Mouse (Mus musculus) liver, embryonic 11.5 days (tissue): ENCODE measurements around the gene Cavin1. TPM values are rescaled to one million over a fixed set of nuclear protein-coding genes. Genes with fewer than 3 reads are reported as not detected.
A peak's percentile ranks its signal among the peaks of the same experiment; 100 is the strongest.

ENCODE experiments used
- ATAC-seq: fragments of 200-750 bp; cut with Nextera tagmentation; replicated peaks from 2 replicates; pipeline ENCODE4 v1.8.0; 2017; ENCODE audit warnings: moderate number of reproducible peaks, mild to moderate bottlenecking, moderate TSS enrichment, moderate library complexity; ENCODE audit not compliant: low FRiP score
- DNase-seq: peaks from one replicate; pipeline ENCODE4 v3.0.0-alpha.2; 2017; ENCODE audit warnings: low spot score
- H3K27ac ChIP-seq: fragments of 300-500 bp; sonication (generic); 2 replicates; pipeline ENCODE4 v1.5.1; 2014; ENCODE audit warnings: mild to moderate bottlenecking, low read depth, low read length, control low read depth
- H3K27me3 ChIP-seq: fragments of 300-500 bp; sonication (generic); replicated peaks from 2 replicates; pipeline ENCODE4 v1.6.1; 2014; ENCODE audit warnings: low read length, mixed read lengths; ENCODE audit not compliant: control insufficient read depth, insufficient read depth
- H3K36me3 ChIP-seq: fragments of 300-500 bp; sonication (generic); 2 replicates; pipeline ENCODE4 v1.6.1; 2014; ENCODE audit warnings: mild to moderate bottlenecking, low read length, moderate library complexity, mixed read lengths; ENCODE audit not compliant: control insufficient read depth, insufficient read depth
- H3K4me1 ChIP-seq: fragments of 300-500 bp; sonication (generic); replicated peaks from 2 replicates; pipeline ENCODE4 v1.6.1; 2014; ENCODE audit warnings: low read length, mixed read lengths; ENCODE audit not compliant: control insufficient read depth, insufficient read depth
- H3K4me2 ChIP-seq: fragments of 300-500 bp; sonication (generic); 2 replicates; pipeline ENCODE4 v1.6.1; 2014; ENCODE audit warnings: mild to moderate bottlenecking, control low read depth, moderate library complexity
- H3K4me3 ChIP-seq: fragments of 300-500 bp; sonication (generic); 2 replicates; pipeline ENCODE4 v1.5.1; 2014; ENCODE audit warnings: low read depth, low read length, control low read depth
- H3K9ac ChIP-seq: fragments of 300-500 bp; sonication (generic); 2 replicates; pipeline ENCODE4 v1.6.1; 2014; ENCODE audit warnings: low read depth, low read length, control low read depth
- H3K9me3 ChIP-seq: fragments of 300-500 bp; sonication (generic); 2 replicates; pipeline ENCODE4 v1.6.1; 2016; ENCODE audit warnings: low read length, inconsistent platforms, mixed read lengths; ENCODE audit not compliant: control insufficient read depth
- WGBS: fragments of 180-500 bp; shearing (Covaris S2); extraction: QIAGEN DNeasy Blood & Tissue Kit; methylation state at CpG from one replicate; pipeline ENCODE4 v1.1.7; 2014; 5-methylcytosine and 5-hydroxymethylcytosine counted together
- polyA plus RNA-seq: library from polyadenylated mRNA; unstranded; fragments of >200 nt; fragmentation: Nextera tagmentation; extraction: Ambion mirVana; gene quantifications from 2 replicates; pipeline ENCODE4 v1.2.1, GENCODE M21; 2014

Cavin1 gene
- polyA plus RNA-seq, 1 experiment from 2014 or later: 22.6 TPM

DNA sequence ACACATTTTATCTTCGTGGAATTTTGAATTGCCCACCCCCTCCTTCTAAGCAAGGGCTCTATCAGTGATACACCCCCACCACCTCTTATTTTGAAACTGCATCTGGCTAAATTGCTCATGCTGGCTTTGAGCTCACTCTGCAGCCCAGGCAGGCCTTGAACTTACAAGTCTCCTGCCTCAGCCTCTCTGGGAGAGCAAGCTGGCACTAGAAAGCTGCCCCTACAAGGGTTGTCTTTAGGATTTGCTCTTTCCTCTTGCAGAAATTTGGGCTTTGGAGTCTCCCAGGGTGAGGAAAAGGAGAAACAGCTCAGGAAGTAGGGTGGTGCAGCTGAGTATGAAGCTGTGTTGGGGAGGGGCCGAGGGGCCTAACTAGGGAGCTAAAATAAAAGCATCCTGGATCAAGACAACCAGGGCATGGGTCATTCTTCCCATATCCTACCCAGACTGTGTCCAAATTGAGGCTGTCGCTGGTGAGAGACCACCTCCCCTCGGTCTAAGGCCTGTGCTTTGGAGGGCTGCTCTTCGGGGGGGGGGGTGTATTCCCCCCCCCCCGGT lies 12.7 kb downstream of the Cavin1 start:
- no peak overlapping the region for H3K27ac ChIP-seq
- no peak for DNase-seq
- H3K9me3 ChIP-seq: no peaks in the 10 kb centered on the region
- 37% methylated on average over 6 of the region's 6 CpGs for WGBS
- no peaks in the 10 kb centered on the region for H3K36me3 ChIP-seq
- H3K4me2 ChIP-seq: peak overlapping the region; percentile 60; the same call in 1 of the 2 replicates
- H3K4me1 ChIP-seq: peaks cover 28% of the 10 kb centered on the region
- ATAC-seq: no peak
- peaks cover 17% of the 10 kb centered on the region for H3K27me3 ChIP-seq
- H3K9ac ChIP-seq: no peak overlapping the region
- H3K4me3 ChIP-seq: no peak overlapping the region

DNA sequence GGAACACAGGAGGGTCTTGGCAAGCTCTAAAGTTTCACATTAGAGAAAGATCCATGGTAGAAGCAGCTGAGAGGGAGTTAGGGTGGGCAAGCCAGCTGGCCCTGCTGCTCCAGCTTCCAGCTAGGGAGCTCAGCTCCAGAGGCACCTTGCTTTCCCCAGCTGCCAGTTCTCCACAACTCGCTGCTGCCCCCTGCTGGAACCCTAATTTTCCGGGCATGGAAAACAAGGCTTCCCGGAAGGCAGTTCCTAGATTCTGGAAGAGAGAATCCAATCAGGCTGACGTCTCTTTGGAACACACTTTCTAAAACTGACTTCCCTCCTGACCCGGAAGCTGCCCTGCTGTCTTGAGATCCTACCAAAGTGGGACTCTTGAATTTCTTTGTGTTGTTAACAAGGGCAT lies 13.4 kb downstream of the Cavin1 start:
- Histone ChIP-seq H3K27me3 (peaks cover 17% of the 10 kb centered on the region), H3K36me3 (no peaks in the 10 kb centered on the region), H3K27ac (no peak overlapping the region), H3K4me1 (peaks cover 23% of the 10 kb centered on the region), H3K9me3 (no peaks in the 10 kb centered on the region), H3K4me3 (no peak overlapping the region), H3K9ac (no peak overlapping the region), H3K4me2 (no peak overlapping the region)
- DNase-seq: peak; percentile 88
- WGBS: 9% methylated on average over 5 of the region's 5 CpGs
- ATAC-seq: no peak

DNA sequence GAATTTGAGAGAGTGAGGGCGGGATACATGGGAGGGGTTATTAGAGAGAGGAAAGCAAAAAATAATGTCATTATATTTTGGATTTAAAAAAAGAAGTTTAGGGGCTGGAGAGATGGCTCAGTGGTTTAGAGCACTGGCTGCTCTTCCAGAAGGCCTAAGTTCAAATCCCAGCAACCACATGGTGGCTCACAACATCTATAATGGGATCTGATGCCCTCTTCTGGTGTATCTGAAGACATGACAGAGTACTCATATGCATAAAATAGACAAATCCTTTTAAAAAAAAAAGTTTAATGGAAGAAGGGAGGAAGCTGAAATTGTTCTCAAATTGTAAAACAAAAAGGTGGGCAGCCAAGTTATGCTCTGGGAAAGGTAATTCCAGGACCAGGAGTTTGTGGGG lies 21.1 kb downstream of the Cavin1 start:
- DNase-seq: no peak
- WGBS: 88% methylated on average over 1 of the region's 1 CpGs
- ATAC-seq: no peak

DNA sequence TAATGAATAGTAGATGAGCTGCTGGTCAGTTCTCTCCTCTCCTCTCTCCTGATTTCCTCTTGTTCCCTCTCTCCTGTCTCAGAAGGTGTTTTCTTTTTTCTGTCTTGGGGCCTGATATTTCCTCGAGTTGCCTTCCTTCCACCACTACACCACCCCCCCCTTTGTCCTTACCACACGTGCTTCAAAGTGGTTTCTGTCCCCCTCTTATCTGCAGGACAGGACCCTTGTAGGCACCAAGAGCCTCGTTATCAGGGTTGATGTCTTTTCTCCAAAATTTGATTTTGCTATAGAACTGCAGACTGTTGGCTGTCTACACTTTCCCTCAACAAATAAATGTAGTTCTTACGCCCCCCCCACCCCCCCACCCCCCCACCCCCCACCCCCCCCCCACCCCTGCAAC lies 22.4 kb downstream of the Cavin1 start:
- ATAC-seq: no peak
- H3K4me2 ChIP-seq: no peak overlapping the region
- 21% methylated on average over 4 of the region's 4 CpGs for WGBS
- H3K4me3 ChIP-seq: no peak overlapping the region
- H3K27ac ChIP-seq: no peak overlapping the region
- peaks cover 12% of the 10 kb centered on the region for H3K4me1 ChIP-seq
- DNase-seq: no peak
- no peak overlapping the region for H3K9ac ChIP-seq
- no peaks in the 10 kb centered on the region for H3K36me3 ChIP-seq
- peaks cover 2% of the 10 kb centered on the region; the same call in 1 of the 2 replicates for H3K9me3 ChIP-seq
- no peaks in the 10 kb centered on the region for H3K27me3 ChIP-seq

More for the DNA sequence above, 21.1 kb downstream of the Cavin1 start:
- Histone ChIP-seq H3K36me3 (no peaks in the 10 kb centered on the region), H3K4me2 (no peak overlapping the region), H3K9ac (no peak overlapping the region), H3K4me1 (peaks cover 12% of the 10 kb centered on the region), H3K4me3 (no peak overlapping the region), H3K27ac (no peak overlapping the region), H3K27me3 (no peaks in the 10 kb centered on the region), H3K9me3 (peaks cover 2% of the 10 kb centered on the region; the same call in 1 of the 2 replicates)

DNA sequence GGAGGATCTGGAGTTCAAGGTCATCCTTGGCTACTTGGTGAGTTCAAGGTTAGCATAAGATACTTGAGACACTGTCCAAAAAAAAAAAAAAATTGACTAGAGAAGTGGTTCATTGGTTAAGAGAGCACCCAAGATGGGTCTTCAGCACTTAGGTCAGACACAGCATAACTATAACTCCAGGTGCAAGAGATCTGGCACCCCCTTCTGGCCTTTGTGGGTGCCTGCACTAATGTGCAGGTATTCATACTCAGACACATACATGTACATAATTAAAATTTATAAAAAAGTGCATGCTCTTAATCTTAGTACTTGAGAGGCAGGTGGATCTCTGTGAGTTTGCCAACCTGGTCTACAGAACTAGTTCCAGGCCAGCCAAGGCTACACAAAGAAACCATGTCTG lies 23.1 kb downstream of the Cavin1 start:
- Histone ChIP-seq H3K36me3 (no peaks in the 10 kb centered on the region), H3K9ac (no peak overlapping the region), H3K4me1 (peaks cover 12% of the 10 kb centered on the region), H3K27me3 (no peaks in the 10 kb centered on the region), H3K27ac (no peak overlapping the region), H3K4me2 (no peak overlapping the region), H3K4me3 (no peak overlapping the region), H3K9me3 (peaks cover 2% of the 10 kb centered on the region; the same call in 1 of the 2 replicates)
- no peak for ATAC-seq
- no peak for DNase-seq

DNA sequence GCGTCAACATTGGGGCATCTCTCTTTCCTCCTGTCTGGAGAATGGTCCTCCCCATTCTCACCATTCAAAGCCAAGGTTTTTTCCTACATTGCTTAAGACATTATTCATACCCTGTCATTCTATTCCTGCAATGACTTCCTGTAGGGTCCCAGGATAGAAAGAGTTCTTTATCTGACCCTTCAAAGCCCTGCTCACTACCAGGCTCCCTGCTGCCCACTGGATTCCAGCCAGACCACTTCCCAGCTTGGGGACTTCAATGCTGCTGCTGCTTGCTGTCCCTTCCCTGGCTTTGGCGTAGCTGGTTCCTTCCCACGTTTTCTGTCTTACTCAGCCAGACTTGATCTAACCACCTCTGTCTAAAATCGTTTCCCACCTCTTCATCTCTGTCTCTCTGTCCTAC lies 23.8 kb downstream of the Cavin1 start:
- no peak for ATAC-seq
- Histone ChIP-seq H3K9me3 (peaks cover 2% of the 10 kb centered on the region; the same call in 1 of the 2 replicates), H3K9ac (no peak overlapping the region), H3K36me3 (no peaks in the 10 kb centered on the region), H3K4me3 (no peak overlapping the region), H3K27me3 (no peaks in the 10 kb centered on the region), H3K4me2 (no peak overlapping the region), H3K4me1 (peaks cover 8% of the 10 kb centered on the region), H3K27ac (no peak overlapping the region)
- no peak for DNase-seq
- WGBS: 46% methylated on average over 4 of the region's 4 CpGs

DNA sequence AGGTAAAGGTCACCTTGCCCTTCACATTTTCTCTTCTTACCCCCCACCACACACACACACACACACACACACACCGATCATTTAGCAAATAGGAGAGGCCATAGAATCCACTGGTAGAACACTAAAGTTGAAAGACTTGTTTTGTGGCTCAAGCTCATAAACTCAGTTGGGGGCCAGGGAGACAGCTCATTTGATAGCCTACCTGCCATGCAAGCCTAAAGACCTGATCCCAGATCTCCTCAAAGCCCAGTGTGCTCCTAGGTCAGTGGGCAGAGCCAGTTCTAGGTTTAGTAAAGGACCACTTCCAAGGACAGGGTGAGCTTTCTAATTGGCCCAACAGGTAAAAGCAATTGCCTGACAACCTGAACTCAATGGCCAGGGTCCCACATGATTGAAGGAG lies 28.3 kb downstream of the Cavin1 start:
- no peak overlapping the region for H3K4me2 ChIP-seq
- no peaks in the 10 kb centered on the region for H3K36me3 ChIP-seq
- no peak overlapping the region for H3K27ac ChIP-seq
- 82% methylated on average over 1 of the region's 1 CpGs for WGBS
- H3K27me3 ChIP-seq: no peaks in the 10 kb centered on the region
- H3K9ac ChIP-seq: no peak overlapping the region
- ATAC-seq: no peak
- no peak for DNase-seq
- H3K4me3 ChIP-seq: no peak overlapping the region
- H3K4me1 ChIP-seq: peaks cover 12% of the 10 kb centered on the region
- no peaks in the 10 kb centered on the region for H3K9me3 ChIP-seq

DNA sequence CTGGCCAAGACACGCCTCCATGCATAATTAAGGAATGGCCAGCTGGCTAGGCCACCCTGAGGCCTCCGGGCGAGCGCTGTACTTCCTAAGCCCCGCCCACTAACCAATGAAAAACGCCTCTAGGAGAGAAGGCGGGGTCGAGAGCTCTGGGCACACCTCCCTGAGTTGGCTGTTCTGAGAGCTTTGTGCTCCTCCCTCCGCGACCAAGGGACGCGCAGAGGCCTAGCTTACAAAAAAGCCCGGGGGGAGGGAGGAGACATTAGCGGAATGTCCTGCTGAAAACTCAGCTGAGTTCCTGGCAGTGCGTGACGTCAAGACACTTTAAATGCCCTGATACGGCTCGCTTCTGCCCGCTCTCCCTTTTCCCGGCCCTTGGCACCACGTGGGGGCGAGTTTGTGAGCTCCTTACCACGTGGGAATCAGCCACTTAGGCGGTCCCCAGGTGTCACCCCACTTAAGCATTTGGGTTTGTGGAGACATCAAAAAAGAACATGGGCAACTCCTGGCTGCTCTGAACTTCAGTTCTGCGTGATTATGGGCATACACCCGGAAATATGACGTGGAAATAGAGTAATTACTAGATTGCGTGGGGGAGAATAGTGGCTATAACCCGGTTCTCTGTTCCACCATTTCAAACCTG lies 31.1 kb downstream of the Cavin1 start, which contains the start of gene Stat3:
TSS of gene Stat3 (minus strand) at position 29 of the 640 bp plus-strand sequence.
- ATAC-seq (peak; percentile 97), DNase-seq (peak; percentile 100)
- Histone ChIP-seq H3K4me3 (peak within 1 kb of the TSS; percentile 87), H3K9ac (peak within 1 kb of the TSS; percentile 91), H3K27me3 (no peaks in the 10 kb centered on the region), H3K4me2 (peak within 1 kb of the TSS; percentile 87), H3K4me1 (peaks cover 36% of the 10 kb centered on the region), H3K27ac (peak within 1 kb of the TSS; percentile 74), H3K9me3 (no peaks in the 10 kb centered on the region), H3K36me3 (no peaks in the 10 kb centered on the region)
- WGBS: under 1% methylated on average over 29 of the region's 29 CpGs
